Comparison of ENCODE assay signal across 1 mouse cellular context in the genomic region with DNA sequence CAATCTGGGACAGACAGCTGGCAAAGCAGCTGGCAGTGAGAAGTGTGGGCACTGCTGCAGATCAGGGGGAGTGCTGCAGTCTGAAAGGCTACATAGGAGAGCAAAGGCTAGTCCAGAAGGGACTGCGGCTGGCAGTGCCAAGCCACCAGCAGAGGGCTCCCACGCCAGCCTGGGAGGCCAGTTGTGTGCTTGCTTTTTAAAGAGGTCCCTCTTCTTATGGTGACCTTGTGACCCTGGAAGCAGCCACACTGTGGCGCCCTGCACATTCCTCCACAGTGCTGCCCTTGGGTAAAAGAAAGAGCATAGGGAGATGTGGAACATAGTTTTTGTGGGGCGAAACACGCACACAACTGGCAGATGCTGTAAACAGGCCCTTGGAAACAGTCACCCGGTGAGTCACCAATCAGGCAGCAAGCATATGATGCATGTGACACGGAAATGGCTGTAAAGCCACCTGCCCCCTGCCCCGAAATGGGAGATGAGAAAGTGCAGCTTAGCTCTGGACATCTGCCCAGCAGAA.
TF ChIP-seq lines count a peak whose summit lies in the region.

No protein-coding gene starts in this region.

TF ChIP-seq in MEL, 35 proteins besides CTCF, POLR2A, EP300 and RAD21 (continued from another document):
- no peak for TF ChIP-seq NRF1 (IDR thresholded peaks at IDR 0.05; ENCODE audit: insufficient read depth, low read depth, low read length, poor library complexity, severe bottlenecking)
- no peak for TF ChIP-seq ZNF384 (IDR thresholded peaks at IDR 0.05; ENCODE audit: low read depth, low read length)
